Mouse (Mus musculus) cerebellum, adult 11 months (tissue): ENCODE measurements around the gene Rhof.
"Not testable (repeated sequence)": the region's sequence is repeated elsewhere in the genome, so short reads cannot be mapped to it uniquely, and the experiment has no call there.

Experiments
- DNase-seq: peaks from one replicate; pipeline ENCODE4 v3.0.0; 2022

The Rhof gene

DNA sequence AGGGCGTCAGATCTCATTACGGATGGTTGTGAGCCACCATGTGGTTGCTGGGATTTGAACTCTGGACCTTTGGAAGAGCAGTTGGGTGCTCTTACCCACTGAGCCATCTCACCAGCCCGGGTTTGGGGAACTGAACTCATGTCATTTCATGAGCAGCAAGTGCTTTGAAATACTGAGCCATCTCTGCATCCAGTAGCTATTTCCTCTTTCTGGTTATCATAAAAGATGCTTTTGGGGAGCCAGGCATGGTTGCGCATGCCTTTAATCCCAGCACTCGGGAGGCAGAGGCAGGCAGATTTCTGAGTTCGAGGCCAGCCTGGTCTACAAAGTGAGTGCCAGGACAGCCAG is 71.1 kb downstream of the Rhof start:
- not testable (repeated sequence) for DNase-seq

GRCm38 (mm10) chr5:123060706-123061401 is 71.6 kb downstream of the Rhof start:
- no peak for DNase-seq

DNA sequence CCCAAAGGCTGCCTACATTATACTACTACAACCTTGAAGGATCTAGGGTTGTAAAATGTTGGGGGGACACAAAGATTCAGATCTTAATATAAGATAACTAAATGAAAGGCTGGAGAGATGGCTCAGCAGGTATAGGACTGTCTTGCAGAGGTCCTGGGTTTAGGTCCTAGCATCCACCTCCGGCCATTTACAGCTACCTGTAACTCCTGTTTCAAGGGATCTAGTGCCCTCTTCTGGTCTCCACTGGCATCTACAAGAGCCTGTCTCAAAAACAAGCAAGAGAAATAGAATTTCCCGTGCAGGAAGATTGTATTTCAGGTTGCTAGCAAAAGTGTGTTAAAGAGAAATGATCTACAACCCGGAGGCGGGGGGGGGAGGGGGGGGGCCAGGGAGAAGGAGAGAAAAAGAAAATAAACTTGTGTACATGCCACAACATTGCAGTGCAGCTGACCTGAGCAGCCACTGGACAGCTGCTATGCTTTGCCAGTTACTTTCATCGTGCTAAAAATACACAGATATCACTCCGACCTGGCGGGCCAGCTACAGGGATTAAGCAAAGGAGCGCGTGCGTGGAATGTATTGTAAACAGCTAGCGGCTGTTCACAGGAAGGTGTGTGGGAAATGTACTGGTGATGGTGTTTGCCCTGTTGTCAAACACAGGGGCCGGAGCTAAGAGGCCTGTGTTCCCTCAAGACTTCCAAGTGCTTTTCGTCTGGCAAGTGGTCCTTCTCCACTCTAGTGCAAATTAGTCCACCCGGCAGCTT is 72.6 kb downstream of the Rhof start:
- DNase-seq = peak; percentile 37

GRCm38 (mm10) chr5:123058251-123059102 is 74.0 kb downstream of the Rhof start:
- DNase-seq = no peak

GRCm38 (mm10) chr5:123057366-123058250 is 74.9 kb downstream of the Rhof start:
- DNase-seq = peak; percentile 99
